Mouse (Mus musculus) brain, embryonic 14.5 days (tissue): Measurements from ENCODE around the gene Auts2. TPM values are rescaled to one million over a fixed set of nuclear protein-coding genes. Genes with fewer than 3 reads are reported as not detected.
A peak's percentile ranks its signal among the peaks of the same experiment; 100 is the strongest.

ENCODE experiments used
- DNase-seq: peaks from one replicate; pipeline ENCODE4 v3.0.0-alpha.2; 2011; ENCODE audit warnings: low read depth
- CTCF ChIP-seq: fragments of 200-500 bp; IDR thresholded peaks from 2 replicates; pipeline ENCODE4 v1.5.1; 2012; ENCODE audit warnings: inconsistent platforms, mild to moderate bottlenecking, moderate library complexity, borderline replicate concordance; ENCODE audit not compliant: insufficient read depth, insufficient read length; ENCODE audit errors: extremely low read depth
- POLR2A ChIP-seq: fragments of 200-500 bp; IDR thresholded peaks from 2 replicates; pipeline ENCODE4 v1.6.1; 2012; ENCODE audit warnings: mild to moderate bottlenecking, inconsistent platforms, borderline replicate concordance; ENCODE audit not compliant: poor library complexity, insufficient read depth, insufficient read length, severe bottlenecking; ENCODE audit errors: extremely low read depth
- polyA plus RNA-seq: library from polyadenylated mRNA; depleted of rRNA; stranded (reverse); fragments of >200 nt; gene quantifications from 2 replicates; pipeline ENCODE4 v1.2.3, GENCODE M21; 2012

Gene Auts2
- polyA plus RNA-seq, 1 experiment: 122 TPM

DNA sequence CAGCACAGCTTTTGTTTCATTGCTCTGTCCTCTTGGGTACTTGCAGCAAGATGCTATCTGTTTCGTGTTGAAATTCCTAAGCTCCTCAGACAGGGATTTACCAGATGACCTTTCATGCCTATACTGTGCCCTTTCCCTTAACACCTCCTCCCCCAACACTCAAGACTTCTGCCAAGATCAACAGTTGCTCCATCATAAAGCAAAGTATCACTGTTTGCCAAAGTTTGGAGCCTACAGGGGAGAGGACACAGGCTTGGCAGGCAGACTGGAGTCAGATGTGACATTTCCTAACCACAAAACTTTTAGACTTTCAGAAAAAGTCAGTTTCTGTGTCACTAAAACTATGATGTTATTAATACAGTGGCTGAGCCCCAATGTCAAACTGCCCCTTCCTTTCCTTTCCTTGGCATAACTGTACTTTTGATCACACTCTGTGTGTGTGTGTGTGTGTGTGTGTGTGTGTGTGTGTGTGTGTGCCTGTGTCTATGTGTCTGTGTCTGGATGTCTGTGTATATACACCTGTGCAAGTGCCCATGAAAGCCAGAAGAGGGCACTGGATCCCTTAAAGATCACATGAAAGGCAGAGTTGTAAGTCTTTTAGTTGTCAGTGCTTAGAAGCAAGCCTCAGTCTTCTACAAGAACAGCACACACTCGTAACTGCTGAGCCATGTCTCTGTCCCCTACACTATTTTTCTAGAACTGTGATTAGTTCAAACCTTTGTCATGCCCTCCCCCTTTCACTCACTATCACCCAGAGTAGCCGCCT is 213.8 kb downstream of the Auts2 start:
- DNase-seq: peak; percentile 50

DNA sequence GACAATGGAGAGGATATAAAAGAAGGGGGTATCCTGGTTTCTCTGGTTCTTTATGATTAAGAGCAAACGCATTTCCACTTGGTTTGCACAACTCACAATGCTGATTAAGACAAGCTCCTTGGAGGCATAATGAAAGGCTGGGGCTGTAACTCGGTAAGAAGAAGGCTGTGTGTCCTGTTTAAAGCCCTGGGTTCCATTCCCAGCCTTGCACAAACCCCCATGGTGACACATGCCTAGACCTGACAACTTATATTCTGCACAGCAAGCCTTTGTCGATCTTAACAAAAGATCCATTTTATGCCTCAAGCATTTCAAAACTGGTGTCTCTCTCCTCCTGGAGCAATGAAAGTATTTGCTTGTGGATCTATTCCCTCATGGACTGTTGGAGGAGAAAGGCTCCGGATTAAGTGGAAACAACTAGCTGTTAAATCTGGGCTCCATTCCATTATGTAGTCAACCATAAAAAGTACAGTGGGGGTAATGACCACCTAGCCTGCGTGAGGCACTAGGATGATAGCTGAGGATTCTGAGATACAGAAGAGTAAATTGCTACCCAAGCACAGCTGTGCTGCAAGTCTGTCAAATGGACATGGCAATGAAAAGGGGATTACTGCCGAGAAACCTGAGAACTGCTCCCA is 218.8 kb downstream of the Auts2 start:
- DNase-seq: peak; percentile 87
- TF ChIP-seq CTCF: no peak
- TF ChIP-seq POLR2A: no peak

More for the DNA sequence above, 213.8 kb downstream of the Auts2 start:
- TF ChIP-seq POLR2A (no peak), CTCF (peak; percentile 10; the same call in 1 of the 2 replicates)

DNA sequence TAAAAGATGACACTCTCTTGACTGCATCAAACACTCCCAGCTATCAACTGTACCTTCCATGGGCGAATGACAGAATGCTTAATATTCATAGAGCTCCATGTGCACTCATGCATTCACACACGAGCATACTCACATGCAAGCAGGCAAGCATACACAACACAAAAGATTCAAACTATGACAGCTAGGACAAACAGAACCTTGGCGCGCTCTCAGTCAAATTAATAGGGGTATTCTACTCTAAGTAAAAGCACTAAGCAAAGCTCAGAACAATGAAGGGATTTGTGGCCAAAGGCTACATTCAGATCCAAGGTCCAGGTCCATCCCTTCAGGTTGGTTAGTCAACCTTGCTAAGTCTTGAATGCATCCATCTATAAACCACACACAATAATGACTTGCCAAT is 219.5 kb downstream of the Auts2 start:
- peak; percentile 80 for DNase-seq
- TF ChIP-seq CTCF: no peak
- TF ChIP-seq POLR2A: no peak

DNA sequence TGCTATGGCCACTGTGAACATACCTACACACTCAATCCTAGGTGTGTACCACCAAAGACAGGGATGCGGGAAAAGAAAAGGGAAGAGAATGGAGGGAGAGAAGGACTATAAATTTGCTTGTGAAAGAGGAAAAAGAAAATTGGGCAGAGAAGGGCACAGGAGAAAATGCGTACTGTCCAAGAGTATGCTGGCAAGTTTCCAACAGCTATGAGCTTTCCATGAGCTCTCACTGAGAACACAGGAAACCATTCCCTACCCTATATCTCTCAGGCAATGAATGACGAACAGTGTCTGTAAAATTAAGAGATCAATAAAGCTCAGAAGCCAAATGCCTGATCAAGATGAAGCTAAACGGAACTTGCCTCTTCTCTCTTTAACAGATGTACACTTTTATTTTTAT is 220.2 kb downstream of the Auts2 start:
- DNase-seq: peak; percentile 49

DNA sequence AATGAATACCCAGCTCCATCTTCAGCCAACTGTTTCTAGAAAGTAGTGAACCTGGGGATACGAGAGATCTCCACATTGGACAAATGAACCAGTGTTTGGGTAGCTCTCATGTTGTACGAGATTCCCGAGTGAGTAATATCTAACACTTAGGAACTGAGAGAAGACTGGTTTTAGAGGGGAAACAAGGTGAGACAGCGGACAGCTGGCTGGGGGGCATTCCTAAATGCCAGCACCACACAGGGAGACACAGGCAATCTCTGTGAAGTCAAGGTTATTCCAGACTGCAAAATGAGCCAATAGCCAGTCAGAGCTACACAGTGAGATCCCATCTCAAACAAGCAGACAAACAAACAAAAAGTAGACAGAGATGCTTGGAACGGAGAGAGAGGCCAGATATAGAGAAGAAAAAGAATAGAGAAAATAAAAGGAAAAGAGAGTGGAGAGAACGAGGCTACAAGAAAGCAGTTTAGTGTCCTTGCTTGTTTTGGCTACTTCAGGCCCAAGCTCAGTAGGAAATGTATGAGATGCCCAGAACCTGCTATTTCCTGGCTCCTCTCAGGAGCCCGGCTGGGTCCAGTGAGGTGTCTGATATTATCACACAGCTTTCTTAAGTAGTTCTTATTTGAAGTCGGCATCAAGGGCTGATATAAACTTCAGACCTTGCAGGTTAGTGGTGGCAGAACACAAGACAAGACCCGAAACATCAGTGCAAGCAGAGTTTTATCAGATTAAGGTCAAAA is 224.9 kb downstream of the Auts2 start:
- TF ChIP-seq POLR2A: no peak

More for the DNA sequence above, 220.2 kb downstream of the Auts2 start:
- TF ChIP-seq CTCF (no peak), POLR2A (no peak)

DNA sequence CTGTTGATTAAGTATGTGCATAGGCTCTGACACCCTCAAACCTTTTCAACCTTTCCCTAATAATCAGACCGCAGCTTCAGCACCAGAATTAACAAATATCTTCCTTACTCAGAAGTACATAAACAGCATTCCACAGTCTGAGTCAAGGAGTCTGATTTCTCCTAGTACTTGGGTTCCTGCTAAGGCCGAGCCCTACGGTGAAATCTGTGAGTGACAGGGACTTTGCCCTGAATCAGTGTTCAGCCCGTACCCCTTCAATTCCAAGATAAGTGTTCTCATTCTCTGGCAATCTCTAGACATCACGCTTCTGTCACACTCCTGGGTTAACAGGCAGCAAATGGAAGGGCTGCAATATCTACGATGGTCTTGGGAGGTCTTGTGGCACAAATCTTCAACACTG is 226.2 kb downstream of the Auts2 start:
- DNase-seq: no peak
- no peak for TF ChIP-seq POLR2A
- no peak for TF ChIP-seq CTCF

More for the DNA sequence above, 224.9 kb downstream of the Auts2 start:
- DNase-seq: no peak

DNA sequence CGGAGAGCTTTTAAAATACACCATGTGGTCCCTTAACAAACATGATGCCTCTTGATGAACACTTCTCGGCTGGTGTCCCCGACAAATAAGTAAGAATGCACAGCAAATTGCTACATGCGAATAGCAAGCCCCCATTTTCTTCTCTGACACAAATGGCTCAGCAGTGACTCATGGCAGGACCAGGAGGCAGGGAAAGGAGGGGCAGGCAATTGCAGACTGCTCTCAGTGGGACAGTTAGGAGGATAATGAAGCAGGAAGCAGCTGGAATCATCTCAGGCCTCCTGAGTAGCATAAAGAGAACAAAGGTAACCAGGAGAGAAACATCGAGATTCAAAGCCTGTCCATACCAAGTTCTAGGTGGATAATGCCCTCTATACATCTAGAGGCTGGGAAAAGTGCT is 228.8 kb downstream of the Auts2 start:
- peak; percentile 72 for DNase-seq
- TF ChIP-seq CTCF (no peak), POLR2A (no peak)

DNA sequence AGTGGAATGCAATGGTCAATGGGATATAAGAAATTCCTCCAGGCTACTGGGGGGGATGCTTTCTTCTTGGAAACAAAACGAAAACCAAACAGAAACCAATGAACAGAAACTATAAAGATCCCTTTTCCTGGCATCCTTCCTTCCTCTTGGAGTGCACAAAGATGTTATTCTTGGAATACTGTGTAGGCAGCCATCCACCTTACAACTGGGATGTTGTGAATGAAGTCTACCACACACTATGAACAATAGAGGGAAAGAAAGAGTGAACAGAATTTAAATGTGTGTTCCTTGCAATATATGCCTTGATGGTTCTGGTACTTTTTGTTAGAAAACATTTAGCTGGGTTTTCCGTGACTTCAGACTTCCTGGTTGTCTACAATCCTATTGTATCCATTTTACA is 236.1 kb downstream of the Auts2 start:
- TF ChIP-seq CTCF: no peak
- no peak for TF ChIP-seq POLR2A
- DNase-seq: no peak

DNA sequence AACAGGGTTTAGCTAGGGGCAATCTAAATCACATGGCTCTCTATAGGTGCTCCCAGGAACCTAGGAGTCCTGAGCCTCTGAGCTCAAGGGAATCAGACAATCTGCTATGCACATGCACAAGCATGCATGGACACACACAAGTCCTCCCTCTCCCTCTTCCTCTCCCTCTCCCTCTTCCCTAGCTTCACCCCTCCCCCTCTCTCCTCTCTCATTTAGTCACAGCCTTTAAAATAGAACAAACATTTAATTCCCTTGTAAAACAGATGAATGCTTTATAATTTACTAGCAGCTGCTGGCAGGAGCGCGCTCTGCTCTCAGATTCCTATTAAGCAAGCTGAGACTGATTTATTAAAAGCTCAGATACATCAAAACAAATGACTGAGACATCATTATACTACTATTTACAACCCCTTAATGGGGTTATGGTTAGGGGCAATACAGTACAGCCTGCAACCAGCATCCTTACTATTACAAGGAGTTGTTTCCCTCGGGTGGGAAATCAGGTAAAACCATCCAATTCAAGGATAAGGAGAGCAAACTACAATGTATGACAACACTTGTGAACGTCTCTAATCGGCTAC is 237.7 kb downstream of the Auts2 start:
- TF ChIP-seq CTCF (no peak), POLR2A (no peak)
- DNase-seq: peak; percentile 81

DNA sequence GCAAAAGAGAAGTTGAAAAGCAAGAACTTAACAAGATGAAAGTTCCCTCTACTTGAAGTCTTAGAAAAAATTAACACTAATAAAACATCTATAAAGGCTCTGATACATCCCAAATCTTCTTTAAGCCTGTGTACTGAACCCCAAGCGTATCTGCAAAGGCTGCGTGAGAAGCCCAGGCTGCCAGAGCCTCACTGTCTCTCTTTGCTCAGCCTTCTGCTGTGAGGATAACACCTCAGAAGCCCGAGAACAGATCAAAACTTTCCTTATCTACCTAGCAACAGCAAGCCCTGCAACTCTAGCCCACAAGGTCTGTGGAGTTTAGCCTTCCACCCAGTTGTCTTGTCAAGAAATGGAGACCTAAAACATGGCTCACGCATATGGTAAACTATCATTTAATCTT is 240.4 kb downstream of the Auts2 start:
- DNase-seq: no peak
- TF ChIP-seq CTCF: no peak

DNA sequence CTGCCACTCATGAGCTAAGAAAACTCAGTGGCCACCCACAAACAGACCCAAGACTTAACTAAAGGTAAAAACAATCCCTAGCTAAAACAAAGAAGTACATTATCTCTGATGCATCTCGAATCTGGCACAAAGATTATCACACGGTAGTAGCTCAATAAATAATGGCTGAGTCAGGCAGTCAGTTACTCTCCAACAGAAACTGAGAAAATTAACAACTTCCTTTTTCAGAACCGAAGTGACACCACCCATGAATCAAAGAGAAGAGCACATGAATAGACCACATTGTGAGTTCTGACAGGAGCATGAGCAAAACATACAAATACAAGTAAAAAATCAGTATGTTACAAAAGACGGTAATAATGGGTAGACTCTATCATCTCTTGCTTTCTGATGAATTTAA is 242.3 kb downstream of the Auts2 start:
- TF ChIP-seq POLR2A: no peak
- TF ChIP-seq CTCF: no peak
- no peak for DNase-seq

DNA sequence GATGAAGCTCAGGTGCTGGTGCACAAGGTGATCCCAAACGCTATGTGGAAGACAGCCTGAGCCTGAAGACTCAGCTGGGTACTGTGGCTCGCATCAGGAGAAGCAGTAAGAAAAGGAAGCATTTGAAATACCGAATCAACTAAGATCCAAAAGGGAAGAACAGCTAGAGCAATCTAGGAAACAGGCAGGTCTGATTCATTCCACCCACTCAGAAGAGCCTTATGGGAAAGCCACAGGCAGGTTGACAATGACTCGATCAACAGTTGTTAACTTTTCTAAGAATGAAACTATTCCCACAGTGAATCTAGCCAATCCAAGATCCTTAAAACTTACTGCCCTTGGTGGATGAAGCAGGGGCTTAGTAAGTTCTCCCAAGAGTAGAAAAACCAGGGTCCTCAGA is 243.4 kb downstream of the Auts2 start:
- TF ChIP-seq POLR2A (no peak), CTCF (no peak)
- DNase-seq: no peak

DNA sequence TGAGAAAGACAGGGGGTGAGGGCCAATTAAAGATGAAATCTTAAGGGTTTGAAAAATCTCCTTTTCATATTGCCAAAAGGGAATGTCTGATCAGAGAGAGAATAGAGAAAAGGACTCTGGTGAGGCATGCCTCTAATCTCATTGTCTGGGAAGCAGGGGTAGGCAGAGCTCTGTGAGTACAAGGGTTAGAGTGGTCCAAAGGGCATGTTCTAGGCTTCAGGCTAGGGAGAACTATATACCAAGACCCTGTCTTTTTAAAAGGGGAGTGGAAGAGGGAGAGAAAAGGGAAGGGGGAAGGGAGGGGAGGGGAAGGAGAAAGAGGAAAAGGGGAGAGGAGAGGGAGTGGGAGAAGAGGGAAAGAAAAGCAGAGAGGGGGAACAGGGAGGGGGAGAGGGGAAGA is 244.1 kb downstream of the Auts2 start:
- DNase-seq: peak; percentile 43
- TF ChIP-seq CTCF: no peak
- TF ChIP-seq POLR2A: no peak

DNA sequence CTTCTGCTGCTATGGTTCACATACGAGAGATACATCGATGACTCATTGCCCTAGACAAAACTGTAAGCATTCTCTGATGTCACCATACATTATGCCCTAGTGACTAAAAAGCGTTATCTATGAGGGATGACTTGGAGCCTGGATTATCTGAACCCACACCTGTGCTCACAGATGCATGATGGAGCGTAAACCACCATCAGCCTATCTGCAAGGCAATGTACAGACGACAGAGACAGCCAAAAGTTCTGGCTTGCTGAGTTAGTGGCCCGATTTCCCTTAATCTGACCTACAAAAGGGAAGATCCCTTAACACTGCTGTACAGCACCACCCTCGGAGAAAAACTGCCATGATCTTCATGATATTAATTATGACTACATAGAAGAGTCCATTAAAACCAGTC is 245.8 kb downstream of the Auts2 start:
- DNase-seq: no peak
- no peak for TF ChIP-seq CTCF
- no peak for TF ChIP-seq POLR2A

DNA sequence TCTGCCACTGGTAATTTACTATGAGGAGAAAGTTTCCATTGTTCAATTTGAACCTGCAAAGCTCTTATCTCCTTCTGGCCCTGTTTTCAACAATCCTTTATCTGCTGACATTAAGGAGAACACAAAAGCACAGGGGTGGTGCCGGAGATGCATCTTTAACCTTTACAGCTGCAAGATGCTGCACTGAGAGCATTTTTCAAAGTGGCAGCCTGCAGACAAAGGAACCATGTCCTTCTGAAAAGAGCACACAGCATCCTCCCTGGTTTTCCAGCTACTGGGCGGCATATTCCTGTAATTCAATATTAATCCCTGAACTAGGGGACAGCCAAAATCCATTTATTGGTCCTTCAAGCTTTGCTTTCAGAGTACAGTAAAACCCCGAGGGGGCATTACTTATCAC is 248.7 kb downstream of the Auts2 start:
- DNase-seq: peak; percentile 62
- TF ChIP-seq CTCF (no peak), POLR2A (no peak)
